Mouse (Mus musculus) C2C12 (cell line): ENCODE measurements around the gene Cyb561d2.

ENCODE experiments used
- CTCF ChIP-seq: IDR thresholded peaks from one replicate; pipeline ENCODE4 v1.5.1; 2011; ENCODE audit not compliant: control insufficient read depth, insufficient read depth, insufficient read length
- MYOD1 ChIP-seq: IDR thresholded peaks from one replicate; pipeline ENCODE4 v1.6.1; 2011; ENCODE audit warnings: low read depth; ENCODE audit not compliant: control insufficient read depth, insufficient read length

DNA sequence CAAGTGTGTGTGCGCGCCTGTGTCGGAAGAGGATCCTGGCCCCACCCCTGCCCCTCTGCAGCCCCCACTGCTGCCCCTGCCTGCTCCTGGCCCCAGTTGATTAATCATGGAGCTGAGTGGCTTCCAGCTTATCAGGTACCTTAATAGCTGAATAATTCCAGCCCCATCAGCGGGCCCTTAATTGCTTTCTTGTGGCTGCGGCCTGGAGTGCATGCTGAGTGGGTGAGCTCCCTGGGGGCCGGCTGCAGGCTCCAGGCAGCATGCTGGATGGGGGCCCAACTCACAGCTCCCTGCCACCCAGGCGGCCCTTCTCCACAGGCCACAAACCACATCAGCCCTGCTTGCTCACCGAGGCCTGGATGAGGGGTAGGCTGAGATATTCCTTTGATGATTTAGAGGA is 30.6 kb downstream of the Cyb561d2 start:
- TF ChIP-seq CTCF, result no peak
- TF ChIP-seq MYOD1, result no peak
